Mouse (Mus musculus): Measurements from ENCODE around the gene Afmid.

The Afmid gene

GRCm38 (mm10) chr11:117879676-117880075 lies 54.0 kb downstream of the Afmid start:
- no peak for DNase-seq (ENCODE audit: low spot score)

GRCm38 (mm10) chr11:117880336-117880976 lies 54.7 kb downstream of the Afmid start:
- DNase-seq (ENCODE audit: low spot score) = no peak

DNA sequence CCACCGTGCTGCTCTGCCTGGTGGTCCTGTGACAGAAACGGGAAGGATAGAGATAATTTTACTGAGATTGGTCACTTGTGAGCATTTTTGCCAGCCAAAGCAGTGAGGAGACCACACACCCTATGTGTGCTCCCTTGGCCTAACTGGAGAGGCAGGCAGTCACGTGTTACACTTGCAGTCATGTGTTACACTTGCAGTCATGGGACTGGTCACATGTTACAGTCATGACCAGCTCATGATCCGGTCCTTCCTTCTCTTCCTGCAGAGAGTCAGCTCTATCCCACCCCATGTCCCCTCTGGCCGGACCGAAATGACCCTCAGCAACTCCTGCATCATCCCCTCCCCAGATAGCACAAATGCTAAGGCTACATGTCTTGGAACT lies 55.2 kb downstream of the Afmid start:
- DNase-seq (ENCODE audit: low spot score) = no peak

GRCm38 (mm10) chr11:117881787-117882186 lies 56.1 kb downstream of the Afmid start:
- no peak for DNase-seq (ENCODE audit: low spot score)

DNA sequence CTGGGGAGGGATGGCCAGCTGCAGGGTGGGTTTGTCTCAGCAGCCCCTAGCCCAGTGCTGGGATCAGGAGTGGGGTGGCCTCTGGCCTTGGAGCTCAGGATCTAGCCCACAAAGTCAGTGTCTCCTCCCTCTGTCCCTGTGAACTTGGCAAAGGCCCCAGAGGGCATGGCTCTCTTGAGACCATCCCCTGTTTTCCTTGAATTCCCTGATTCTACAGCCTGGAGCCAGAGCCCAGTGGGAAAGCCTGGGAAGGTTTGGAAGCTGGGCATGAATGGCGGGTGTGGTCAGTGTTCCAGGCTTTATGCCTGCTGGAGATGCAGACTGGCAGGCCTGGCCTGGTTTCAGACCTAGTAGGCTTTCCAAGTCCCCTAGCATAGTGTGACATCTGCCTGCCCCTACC lies 56.5 kb downstream of the Afmid start:
- no peak for DNase-seq (ENCODE audit: low spot score)

DNA sequence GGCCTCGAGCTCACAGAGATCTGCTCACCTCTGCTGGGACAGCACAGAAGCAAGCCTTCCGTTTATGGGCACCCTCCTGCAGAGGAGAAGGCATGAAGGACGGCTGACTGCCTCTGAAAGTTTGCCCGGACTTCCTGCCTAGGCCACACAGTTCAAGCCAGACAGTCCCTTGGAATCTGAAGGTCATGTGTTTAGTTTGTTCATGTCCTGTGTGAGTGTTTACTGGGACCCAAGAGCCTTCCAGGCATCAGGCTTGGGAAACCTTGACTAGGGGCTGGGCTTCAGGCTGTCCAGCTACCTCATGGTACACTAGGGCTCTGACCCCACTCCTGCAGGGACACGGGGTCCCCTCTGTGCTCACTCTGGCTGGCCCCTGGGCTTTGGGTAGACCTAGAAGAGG lies 60.3 kb downstream of the Afmid start:
- no peak for DNase-seq (ENCODE audit: low spot score)

DNA sequence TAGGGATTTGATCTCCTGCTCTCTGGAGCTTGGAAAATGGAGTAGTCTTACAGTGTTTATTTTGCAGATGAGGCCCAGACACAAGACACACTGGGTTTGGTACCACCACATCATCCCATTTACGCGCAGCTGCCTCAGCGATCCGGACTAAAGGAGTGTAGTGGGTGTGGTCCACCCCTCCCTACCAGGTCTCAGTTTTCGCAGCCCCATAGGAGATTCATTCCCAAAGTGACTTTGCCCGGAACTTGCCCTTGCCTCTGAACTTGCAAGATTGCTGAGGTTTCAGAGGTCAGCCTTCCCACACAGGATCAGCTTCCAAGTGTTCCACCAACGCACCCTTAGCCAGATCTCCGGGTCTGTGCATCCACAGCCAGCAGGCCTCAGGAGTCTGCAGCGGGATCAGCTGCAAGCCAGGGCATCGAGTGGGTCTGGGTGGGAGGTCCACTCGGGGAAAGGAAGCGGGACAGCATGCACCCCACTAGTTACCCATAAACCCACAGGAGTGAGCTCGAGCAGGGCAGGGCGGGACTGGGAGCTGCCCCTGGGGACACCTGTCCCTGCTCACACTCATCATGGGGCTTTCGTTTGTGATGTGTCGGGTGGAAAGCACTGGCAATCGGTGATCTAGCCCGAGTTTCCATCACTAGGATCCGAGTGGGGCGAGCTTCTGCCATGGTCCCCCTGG lies 62.6 kb downstream of the Afmid start:
- no peak for DNase-seq (ENCODE audit: low spot score)

GRCm38 (mm10) chr11:117888853-117889822 lies 63.4 kb downstream of the Afmid start:
- DNase-seq (ENCODE audit: low spot score) = peak; percentile 63
